Mouse (Mus musculus): ENCODE measurements at regions not wholly inside any gene's neighbourhood (a gene's known extent, or its start where the extent isn't known, plus 50 kb on each side); places are given as distances from the start of the nearest gene placed in this dataset.

DNA sequence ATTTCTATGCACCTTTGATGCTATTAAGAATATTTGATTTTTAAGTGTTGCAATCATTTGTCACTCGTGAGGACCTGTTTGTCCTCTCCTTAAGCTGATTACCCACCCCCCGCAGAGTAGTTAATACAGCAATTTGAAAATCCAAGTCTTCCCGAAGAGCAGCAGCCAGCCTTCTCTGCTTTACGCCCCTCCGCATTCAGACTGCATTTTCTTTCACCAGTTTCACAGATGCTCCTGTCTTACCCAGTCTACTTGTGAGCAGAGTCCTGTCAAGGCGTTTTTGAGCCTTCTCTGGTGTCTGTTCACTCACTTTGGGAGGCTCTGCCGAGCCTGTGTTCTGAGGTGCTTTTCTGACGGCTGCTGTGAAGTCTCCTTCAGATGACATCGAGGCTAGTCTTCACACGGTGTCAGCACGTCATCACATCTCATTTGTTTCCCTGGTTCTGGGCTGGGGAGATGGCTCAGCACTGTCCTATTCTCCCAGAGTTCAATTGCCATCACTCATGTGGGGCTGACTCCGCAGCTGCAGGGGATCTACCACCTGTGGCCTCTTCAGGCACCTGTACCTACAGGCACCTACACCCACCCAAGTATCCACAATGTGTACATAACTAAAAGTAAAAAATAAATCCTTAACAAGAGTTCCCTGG is 178.3 kb downstream of the Bcl2l11 start:
- DNase-seq (ENCODE audit: low spot score), result no peak

DNA sequence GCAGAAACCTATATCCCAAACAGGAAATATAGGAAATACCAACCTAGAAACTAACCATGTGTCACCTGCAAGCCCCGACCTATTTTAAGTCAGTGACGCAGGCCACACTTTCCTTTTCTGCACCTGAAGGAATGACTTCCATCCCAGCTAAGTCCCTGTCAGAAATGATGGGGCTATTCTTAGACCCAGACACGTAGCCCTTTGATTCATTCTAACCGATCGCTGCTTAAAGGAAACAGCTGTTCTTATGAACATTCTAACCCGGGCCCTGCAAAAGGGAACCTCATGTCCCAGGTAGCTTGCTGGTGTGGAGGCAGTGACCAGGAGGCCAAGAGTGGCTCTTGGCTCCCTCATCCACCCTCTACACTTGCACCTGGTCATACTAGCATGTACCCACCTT is 180.9 kb downstream of the Bcl2l11 start:
- DNase-seq (ENCODE audit: low spot score), result no peak

DNA sequence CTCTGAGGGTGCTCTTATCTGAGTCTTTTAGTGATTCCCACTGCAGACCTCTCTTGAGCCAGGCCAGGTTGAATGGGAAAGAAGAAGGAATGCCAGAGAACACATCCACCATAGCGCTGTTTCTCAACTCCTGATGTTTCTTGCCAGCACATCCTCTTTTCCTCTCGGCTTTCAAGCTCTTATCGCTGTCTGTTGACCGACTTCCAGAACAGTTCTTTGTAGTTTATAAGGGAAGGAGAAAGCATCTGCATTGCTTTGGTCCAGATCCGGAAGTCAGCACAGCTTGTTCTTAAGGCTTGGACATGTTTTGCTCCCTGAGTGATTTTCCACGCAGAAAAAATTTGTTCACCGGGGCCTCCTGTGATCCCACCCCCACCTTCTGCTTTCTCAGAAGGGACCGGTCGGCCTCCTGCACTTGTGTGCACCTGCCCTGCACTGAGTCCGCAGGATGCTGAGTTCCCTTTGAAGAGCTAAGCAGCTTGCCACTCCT is 183.7 kb downstream of the Bcl2l11 start:
- no peak for DNase-seq (ENCODE audit: low spot score)

DNA sequence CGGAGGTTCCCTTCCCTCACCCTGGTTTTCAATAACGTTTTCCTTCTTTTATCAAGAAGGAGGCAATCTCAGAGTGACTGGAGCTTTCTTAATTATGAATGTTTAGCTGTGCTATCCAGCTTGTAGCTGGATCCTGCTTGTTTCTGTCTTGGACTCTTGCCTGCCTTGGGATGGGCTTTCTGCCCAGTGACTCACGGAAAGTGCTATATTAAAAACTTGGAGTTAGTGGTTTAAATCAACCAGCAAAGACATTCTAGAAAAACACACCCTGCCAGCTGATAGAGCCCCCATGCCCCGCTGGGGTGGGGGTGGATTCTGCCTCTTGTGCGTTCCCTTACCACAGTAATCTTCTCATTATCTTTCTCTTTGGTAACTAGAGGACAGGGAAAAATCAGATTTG is 184.2 kb downstream of the Bcl2l11 start:
- DNase-seq (ENCODE audit: low spot score), result peak; percentile 70

DNA sequence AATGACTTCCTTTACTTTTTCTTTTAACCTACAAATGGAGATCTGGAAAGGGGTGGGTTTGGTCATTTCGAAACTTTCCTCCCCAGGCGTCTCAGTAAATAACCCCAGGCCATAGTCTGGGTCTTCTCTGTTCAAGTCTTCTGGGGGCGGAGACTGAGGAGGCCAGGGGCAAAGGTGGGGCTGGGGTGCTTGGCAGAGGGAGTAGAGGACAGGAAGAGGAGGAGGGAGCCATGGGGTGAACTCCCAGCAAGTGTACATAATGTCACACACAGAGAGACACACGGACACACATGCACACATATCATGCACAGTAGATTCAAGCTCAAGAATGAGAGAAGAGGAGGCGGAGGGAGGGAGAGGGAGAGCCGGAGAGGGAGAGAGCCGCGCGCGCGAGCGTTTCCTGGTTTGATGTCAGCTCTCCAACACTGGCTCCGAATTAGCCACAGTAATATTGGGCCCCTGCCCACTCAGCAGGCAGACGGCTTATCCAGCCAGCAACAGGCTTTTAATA is 186.3 kb downstream of the Bcl2l11 start:
- peak; percentile 32 for DNase-seq (ENCODE audit: low spot score)

- no peak for DNase-seq (ENCODE audit: low spot score)
These were observed 187.1 kb downstream of the Bcl2l11 start for GRCm38 (mm10) chr2:128312659-128313581.

- no peak for DNase-seq (ENCODE audit: low spot score)
These were observed 187.7 kb downstream of the Bcl2l11 start for GRCm38 (mm10) chr2:128313582-128313918.

GRCm38 (mm10) chr2:128313948-128314347 is 188.1 kb downstream of the Bcl2l11 start:
- DNase-seq (ENCODE audit: low spot score), result no peak

- DNase-seq (ENCODE audit: low spot score), result no peak
These were observed 190.7 kb downstream of the Bcl2l11 start for GRCm38 (mm10) chr2:128316516-128316915.

- DNase-seq (ENCODE audit: low spot score), result no peak
These were observed 192.4 kb downstream of the Bcl2l11 start for GRCm38 (mm10) chr2:128318266-128318665.

DNA sequence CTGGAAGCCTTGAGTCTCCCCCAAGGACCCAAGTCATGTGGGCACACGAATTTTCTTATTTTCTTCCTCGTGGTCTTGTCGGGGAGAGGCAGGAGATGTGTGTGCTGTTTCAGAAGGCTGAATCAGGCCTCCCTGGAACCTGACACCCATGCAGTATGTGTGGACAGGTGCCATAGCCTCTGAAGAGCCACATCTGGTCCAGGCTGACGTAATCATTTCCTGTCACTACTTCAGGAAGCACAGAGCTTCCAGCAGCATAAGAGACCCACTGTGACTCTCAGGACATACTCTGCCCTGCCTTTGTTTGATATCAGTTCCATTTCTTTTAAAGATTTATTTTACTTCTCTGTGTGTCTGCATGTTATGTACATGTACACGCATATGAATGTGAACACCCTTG is 193.1 kb downstream of the Bcl2l11 start:
- no peak for DNase-seq (ENCODE audit: low spot score)

DNA sequence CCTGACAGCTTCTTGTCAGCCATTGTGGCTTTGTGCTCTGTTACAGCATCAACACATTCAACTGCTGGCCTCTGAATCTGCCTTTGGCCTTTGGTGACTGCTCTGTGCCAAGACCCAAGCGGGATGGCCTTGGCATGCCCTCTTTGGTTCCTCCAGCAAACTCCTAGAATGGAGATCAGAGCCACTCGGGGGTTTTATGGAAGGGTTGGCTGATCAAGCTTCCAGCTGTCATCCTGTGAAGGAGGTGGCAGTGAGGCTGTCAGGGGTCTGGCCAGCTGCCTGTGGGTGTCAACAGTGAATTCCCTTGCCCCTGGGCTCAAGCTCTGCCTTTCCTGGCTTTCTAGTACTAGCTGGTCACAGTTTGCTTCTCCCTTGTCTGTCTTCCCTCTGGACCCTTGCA is 195.6 kb downstream of the Bcl2l11 start:
- DNase-seq (ENCODE audit: low spot score), result no peak

DNA sequence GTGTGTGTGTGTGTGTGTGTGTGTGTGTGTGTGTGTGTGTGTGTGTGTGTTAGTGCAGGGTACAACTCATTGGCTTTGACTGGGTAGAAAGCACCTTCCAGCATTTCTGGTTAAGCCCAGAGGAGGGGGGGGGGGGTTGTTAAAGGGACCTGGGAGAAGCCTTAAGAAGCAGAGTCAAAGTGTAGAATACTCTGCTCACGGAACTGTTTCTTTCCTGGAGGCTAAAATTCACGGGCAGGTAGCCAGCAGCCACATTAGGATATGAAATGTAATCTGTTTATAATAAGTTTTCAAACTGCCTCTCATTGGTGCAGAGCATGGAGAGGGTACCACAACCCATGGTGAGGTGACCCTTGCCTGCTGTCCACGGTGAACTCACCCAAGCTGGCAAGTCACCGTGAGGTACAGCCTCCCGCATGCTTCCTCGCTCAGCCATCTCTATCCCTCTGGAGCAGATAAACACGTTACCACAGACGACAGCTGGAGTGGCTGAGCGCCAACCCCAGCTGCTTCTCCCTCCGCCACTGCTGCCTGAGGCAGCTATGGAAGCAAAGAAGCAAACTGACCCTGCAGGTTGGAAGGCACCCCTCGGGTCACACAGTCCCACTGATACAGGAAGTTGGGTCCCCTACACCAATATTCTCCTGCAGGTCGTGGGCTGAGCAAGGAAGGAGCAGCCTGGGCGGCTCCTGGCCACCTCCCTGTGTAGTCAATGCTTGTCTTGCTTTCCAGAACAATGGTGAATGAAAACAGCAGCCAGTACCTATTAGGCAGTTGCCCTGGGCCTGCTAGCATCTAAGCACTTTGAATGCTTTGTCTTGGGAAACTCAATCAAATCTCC is 198.6 kb downstream of the Bcl2l11 start:
- DNase-seq (ENCODE audit: low spot score), result peak; percentile 53

DNA sequence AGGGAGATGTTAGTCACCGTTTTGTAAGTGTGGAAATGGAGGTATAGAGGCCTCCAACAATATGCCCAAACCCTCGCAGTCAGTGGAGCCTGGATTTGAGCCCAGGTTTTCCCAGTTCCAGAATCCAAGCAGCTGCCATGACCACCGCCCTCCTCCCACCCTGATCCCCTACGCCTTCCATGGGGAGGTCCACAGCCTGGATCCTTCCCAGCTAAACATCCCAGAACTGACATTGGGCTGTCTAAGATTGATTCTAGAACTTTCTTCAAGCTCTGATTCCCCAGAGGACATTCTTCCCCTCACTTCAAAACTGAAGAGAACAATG is 199.2 kb downstream of the Bcl2l11 start:
- no peak for DNase-seq (ENCODE audit: low spot score)

DNA sequence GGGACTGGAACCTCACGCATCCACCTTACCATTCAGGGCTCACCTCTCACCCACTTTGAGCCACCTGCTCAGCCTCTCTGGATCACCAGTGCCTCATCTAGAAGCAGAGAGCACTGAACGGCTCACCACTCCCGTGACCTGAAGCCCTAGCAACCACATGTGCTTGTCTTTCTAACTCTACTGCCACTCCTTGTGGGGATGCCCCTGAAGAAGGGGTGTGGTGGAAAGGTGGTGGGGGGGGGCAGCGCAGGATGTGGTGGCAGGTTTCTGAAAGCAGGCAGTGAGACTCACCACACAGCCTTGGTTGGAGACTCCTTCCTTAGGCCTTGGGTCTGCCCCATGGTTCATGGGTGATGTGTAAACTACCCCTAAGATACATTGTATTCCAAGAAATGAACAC is 199.6 kb downstream of the Bcl2l11 start:
- no peak for DNase-seq (ENCODE audit: low spot score)

DNA sequence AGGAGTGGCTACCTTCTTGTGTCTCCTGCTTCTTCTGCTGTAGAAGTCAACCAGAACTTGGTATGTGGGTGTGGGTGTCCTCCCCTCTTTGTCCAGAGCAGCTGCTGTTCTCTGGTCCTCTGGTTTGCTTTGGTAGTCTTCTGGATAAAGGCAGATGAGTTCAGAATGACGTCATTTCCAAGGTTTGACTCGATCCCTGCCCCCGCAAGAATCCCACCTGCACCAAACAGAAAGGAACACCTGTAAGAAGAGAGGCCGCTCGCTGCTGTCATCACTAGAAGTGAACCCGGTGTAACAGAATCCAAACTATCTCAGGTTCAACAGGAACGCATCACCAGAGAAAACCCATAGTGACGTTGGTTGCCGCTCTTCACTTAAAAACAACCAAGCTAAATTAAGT is 205.0 kb downstream of the Bcl2l11 start:
- DNase-seq (ENCODE audit: low spot score), result no peak

DNA sequence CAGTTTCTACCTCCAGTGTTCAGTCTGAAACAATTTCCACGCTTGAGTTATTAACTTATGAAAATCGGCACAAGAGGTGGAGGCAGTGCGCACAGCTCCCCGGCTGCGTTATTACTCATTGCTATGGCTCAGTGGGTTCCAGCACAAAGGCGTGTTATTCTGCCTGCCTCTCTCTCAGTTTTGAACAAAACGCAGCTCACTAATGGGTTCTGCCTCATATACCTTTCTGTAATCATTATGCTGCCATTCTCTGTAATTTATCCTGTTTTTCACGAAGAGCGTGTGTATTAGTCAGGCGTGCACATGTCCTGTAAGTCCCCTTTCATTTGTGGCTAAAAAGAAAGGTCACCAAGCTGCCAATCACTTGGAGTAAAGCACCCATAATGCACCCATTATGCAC is 205.4 kb downstream of the Bcl2l11 start:
- DNase-seq (ENCODE audit: low spot score), result no peak

GRCm38 (mm10) chr2:128331681-128332080 is 205.8 kb downstream of the Bcl2l11 start:
- no peak for DNase-seq (ENCODE audit: low spot score)

- DNase-seq (ENCODE audit: low spot score), result no peak
These were observed 207.7 kb downstream of the Bcl2l11 start for GRCm38 (mm10) chr2:128333401-128334142.

GRCm38 (mm10) chr2:128334143-128334470 is 208.3 kb downstream of the Bcl2l11 start:
- no peak for DNase-seq (ENCODE audit: low spot score)

DNA sequence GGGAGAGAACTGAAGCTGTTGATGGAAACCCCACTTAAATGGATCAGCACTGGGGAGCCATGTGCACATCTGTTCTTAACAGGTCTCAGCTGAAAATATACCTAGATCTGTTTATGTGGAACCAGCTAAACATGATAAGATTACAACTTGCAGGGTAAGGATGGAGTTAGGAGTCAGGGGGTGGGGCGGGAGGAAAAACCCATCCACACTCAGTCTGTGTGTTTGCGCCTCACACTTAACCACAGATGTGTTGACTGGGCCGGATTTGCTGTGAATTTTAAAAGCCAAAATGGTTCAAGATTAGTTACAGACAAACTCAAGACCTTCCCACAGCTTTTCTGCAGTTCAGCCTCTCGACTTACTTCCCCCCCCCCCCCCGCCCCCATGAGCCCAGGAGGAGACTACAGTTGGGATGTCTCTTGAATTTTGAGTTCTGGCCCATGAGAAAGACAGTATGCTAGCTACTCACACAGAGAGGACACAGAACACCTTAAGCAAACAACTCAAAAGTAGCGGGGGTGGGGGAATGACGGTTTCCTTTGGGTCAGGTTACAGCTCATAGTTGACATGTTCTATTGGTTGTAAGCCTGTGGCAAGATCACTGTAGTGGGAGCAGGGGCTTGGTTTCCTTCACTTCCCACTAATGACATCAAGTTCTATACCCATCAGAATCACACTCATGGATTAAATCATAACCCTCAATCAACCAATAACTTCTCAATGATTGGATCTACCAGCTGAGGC is 209.1 kb downstream of the Bcl2l11 start:
- no peak for DNase-seq (ENCODE audit: low spot score)

Data from ovary, adult 18-20 months (tissue).